In the genomic region with DNA sequence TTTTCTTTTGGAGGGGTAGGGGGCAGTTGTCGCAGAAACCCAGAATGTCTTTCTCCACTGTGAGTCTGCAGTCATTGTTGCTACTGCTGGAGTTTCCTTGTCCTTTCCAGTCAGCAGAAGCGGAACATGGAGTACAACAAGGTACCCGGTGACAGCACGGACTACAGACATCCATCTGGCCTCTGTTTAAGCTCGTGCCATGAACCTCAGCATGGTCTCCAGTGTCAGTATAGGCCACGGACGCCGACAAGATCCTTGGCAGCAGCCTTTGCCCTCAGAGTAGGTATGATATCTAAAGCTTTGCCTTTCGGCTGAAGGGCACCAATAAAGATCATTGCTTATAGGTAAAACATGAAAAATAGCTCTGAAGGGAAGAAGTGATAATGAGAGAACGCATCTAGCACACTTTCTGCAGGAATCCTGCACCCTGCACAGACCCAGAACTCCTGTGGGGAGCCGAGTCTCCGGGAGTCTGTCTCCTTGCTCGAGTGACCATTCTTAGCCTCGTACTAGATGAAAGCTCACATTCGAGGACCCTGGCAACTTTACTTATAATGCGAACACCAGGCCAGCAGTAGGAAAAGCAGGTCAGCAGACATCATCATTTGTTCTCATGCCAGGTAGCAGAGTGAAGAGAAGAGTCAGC, we compare ENCODE assay signal across 15 mouse cellular contexts. TPM values are rescaled to one million over a fixed set of nuclear protein-coding genes. Genes with fewer than 3 reads are reported as not detected.
A peak's percentile ranks its signal among the peaks of the same experiment; 100 is the strongest.
DNase-seq lines count a peak whose midpoint lies in the region; ATAC-seq and TF ChIP-seq lines count a peak whose summit lies in the region.
"Had no signal": no experiment of that assay in that cellular context is flagged by ENCODE, and none has a peak within 500 bp of the region (broad histone marks: within the 10 kb centered on the region; RNA-seq: fewer than 3 reads in every experiment).

No protein-coding gene starts in this region.

- no peak overlapping the region for H3K9ac ChIP-seq in hindbrain, embryonic 13.5 days
- H3K9ac ChIP-seq in midbrain, postnatal 0 days (replicated peaks; ENCODE audit: low read length, poor library complexity, severe bottlenecking) = no peak overlapping the region
- H3K9ac ChIP-seq: heart, embryonic 13.5 days; intestine, embryonic 15.5 days; limb, embryonic 15.5 days; lung, embryonic 15.5 days had no signal

- H3K27me3 ChIP-seq in cerebellum, adult 2 months (ENCODE audit: control insufficient read depth, insufficient read depth, low read length) = no peaks in the 10 kb centered on the region
- H3K27me3 ChIP-seq in embryonic facial prominence, embryonic 10.5 days (replicated peaks; ENCODE audit: low read depth, poor library complexity, severe bottlenecking) = no peaks in the 10 kb centered on the region
- H3K27me3 ChIP-seq in hindbrain, embryonic 13.5 days = no peaks in the 10 kb centered on the region
- no peaks in the 10 kb centered on the region for H3K27me3 ChIP-seq in midbrain, postnatal 0 days (ENCODE audit: insufficient read depth, low read length)
- H3K27me3 ChIP-seq: heart, embryonic 13.5 days; intestine, embryonic 15.5 days; limb, embryonic 15.5 days; lung, embryonic 15.5 days had no signal

- TF ChIP-seq POLR2A in cerebellum, adult 2 months (IDR thresholded peaks at IDR 0.05; ENCODE audit: borderline replicate concordance, insufficient read depth, low read length) = no peak

- no peak overlapping the region for H3K4me3 ChIP-seq in cerebellum, adult 2 months (replicated peaks; ENCODE audit: insufficient read depth, low read depth, low read length)
- H3K4me3 ChIP-seq in embryonic facial prominence, embryonic 10.5 days = no peak overlapping the region
- no peak overlapping the region for H3K4me3 ChIP-seq in hindbrain, embryonic 13.5 days
- H3K4me3 ChIP-seq in midbrain, postnatal 0 days (ENCODE audit: low read depth, low read length) = no peak overlapping the region
- H3K4me3 ChIP-seq: heart, embryonic 13.5 days; intestine, embryonic 15.5 days; limb, embryonic 15.5 days; lung, embryonic 15.5 days had no signal

- peak; percentile 46 for ATAC-seq in hindbrain, embryonic 13.5 days (ENCODE audit: low FRiP score)
- ATAC-seq in midbrain, postnatal 0 days (ENCODE audit: low FRiP score) = peak; percentile 50; the same call in 1 of the 2 replicates
- ATAC-seq in erythroid progenitor cell, adult 5-6 weeks (replicated peaks; ENCODE audit: low FRiP score, poor library complexity, severe bottlenecking) = no peak
- ATAC-seq: intestine, embryonic 15.5 days had no signal

- peaks cover 7% of the 10 kb centered on the region; the same call in 1 of the 2 replicates for H3K4me1 ChIP-seq in cerebellum, adult 2 months (ENCODE audit: control insufficient read depth, insufficient read depth, low read length)
- no peaks in the 10 kb centered on the region for H3K4me1 ChIP-seq in embryonic facial prominence, embryonic 10.5 days
- H3K4me1 ChIP-seq in hindbrain, embryonic 13.5 days (replicated peaks) = peaks cover 8% of the 10 kb centered on the region
- H3K4me1 ChIP-seq in midbrain, postnatal 0 days (ENCODE audit: insufficient read depth, low read length) = no peaks in the 10 kb centered on the region
- H3K4me1 ChIP-seq: intestine, embryonic 15.5 days; limb, embryonic 15.5 days; lung, embryonic 15.5 days had no signal

- H3K9me3 ChIP-seq in embryonic facial prominence, embryonic 10.5 days = no peaks in the 10 kb centered on the region
- H3K9me3 ChIP-seq in hindbrain, embryonic 13.5 days = peaks cover 4% of the 10 kb centered on the region; the same call in 1 of the 2 replicates
- H3K9me3 ChIP-seq in midbrain, postnatal 0 days (ENCODE audit: low read length) = no peaks in the 10 kb centered on the region
- H3K9me3 ChIP-seq: heart, embryonic 13.5 days; intestine, embryonic 15.5 days; limb, embryonic 15.5 days; lung, embryonic 15.5 days had no signal

- H3K36me3 ChIP-seq in embryonic facial prominence, embryonic 10.5 days (replicated peaks) = no peaks in the 10 kb centered on the region
- H3K36me3 ChIP-seq in hindbrain, embryonic 13.5 days = no peaks in the 10 kb centered on the region
- H3K36me3 ChIP-seq in midbrain, postnatal 0 days (ENCODE audit: insufficient read depth, low read length) = no peaks in the 10 kb centered on the region
- H3K36me3 ChIP-seq: heart, embryonic 13.5 days; intestine, embryonic 15.5 days; limb, embryonic 15.5 days; lung, embryonic 15.5 days had no signal

- WGBS in cerebellum, adult 2 months = 21% methylated on average over 16 of the region's 16 CpGs
- 89% methylated on average over 16 of the region's 16 CpGs for WGBS in embryonic facial prominence, embryonic 10.5 days
- WGBS in hindbrain, embryonic 13.5 days = 84% methylated on average over 16 of the region's 16 CpGs
- 73% methylated on average over 16 of the region's 16 CpGs for WGBS in midbrain, postnatal 0 days

- H3K27ac ChIP-seq in cerebellum, adult 2 months (ENCODE audit: insufficient read depth, low read length) = no peak overlapping the region
- peak overlapping the region; percentile 30; the same call in 1 of the 2 replicates for H3K27ac ChIP-seq in embryonic facial prominence, embryonic 10.5 days (replicated peaks)
- H3K27ac ChIP-seq in hindbrain, embryonic 13.5 days = no peak overlapping the region
- H3K27ac ChIP-seq in midbrain, postnatal 0 days (ENCODE audit: low read depth, low read length) = no peak overlapping the region
- H3K27ac ChIP-seq: heart, embryonic 13.5 days; intestine, embryonic 15.5 days; limb, embryonic 15.5 days; lung, embryonic 15.5 days had no signal

- TF ChIP-seq CTCF in cerebellum, adult 2 months (IDR thresholded peaks at IDR 0.05; ENCODE audit: borderline replicate concordance, insufficient read depth, low read depth, low read length) = no peak
- no peak for TF ChIP-seq CTCF in midbrain, postnatal 0 days (IDR thresholded peaks at IDR 0.05)

- peak; percentile 46 to 52 for DNase-seq in cerebellum, adult 2 months
- DNase-seq in embryonic facial prominence, embryonic 10.5 days (ENCODE audit: low spot score) = no peak
- no peak for DNase-seq in midbrain, postnatal 0 days (ENCODE audit: low spot score)
- DNase-seq in layer of hippocampus, adult 9-11 months = no peak
- DNase-seq in layer of hippocampus, postnatal 36 days = no peak
- DNase-seq in c-Kit-positive CD71-positive TER-119-positive erythroid progenitor cells, embryonic 14.5 days (ENCODE audit: low spot score) = no peak
- DNase-seq: adrenal gland, postnatal 10 days; kidney, postnatal 36 days had no signal

- no peak overlapping the region for H3K4me2 ChIP-seq in hindbrain, embryonic 13.5 days
- H3K4me2 ChIP-seq in midbrain, postnatal 0 days (ENCODE audit: low read depth, low read length, poor library complexity, severe bottlenecking) = no peak overlapping the region
- H3K4me2 ChIP-seq: heart, embryonic 13.5 days; intestine, embryonic 15.5 days; limb, embryonic 15.5 days; lung, embryonic 15.5 days had no signal

RNA-seq across cellular contexts. Expression of a gene that starts 42.5 kb away (rescaled TPM):
- 38.2 and 39.8 TPM in 2 replicates for polyA plus RNA-seq in cerebellum, adult 2 months (2012; rRNA removed)
- polyA plus RNA-seq in embryonic facial prominence, embryonic 10.5 days (2016; fragmentation: Nextera tagmentation; extraction: Ambion mirVana) = 10.0 and 10.4 TPM in 2 replicates
- 22.6 and 23.9 TPM in 2 replicates for polyA plus RNA-seq in hindbrain, embryonic 13.5 days (2015; fragmentation: Nextera tagmentation; extraction: Ambion mirVana)
- total RNA-seq in midbrain, postnatal 0 days (2014; rRNA removed) = 31.3 and 31.8 TPM in 2 replicates
- 17.8 and 20.1 TPM in 2 replicates for polyA plus RNA-seq in midbrain, postnatal 0 days (2015; fragmentation: Nextera tagmentation; extraction: Ambion mirVana)
- total RNA-seq in erythroid progenitor cell, adult 5-6 weeks (2015; ENCODE audit: low replicate concordance) = 27.2 and 28.5 TPM in 2 replicates
- total RNA-seq in erythroid progenitor cell, adult 5-6 weeks (2017; ENCODE audit: low replicate concordance) = 29.4 and 32.6 TPM in 2 replicates
- total RNA-seq in layer of hippocampus, postnatal 36 days (2021) = 10 to 100 TPM; 49.7 to 54.0 TPM

RNA-seq across cellular contexts. Expression of a gene that starts 51.9 kb away (rescaled TPM):
- not detected in 2 replicates for polyA plus RNA-seq in cerebellum, adult 2 months (2012; rRNA removed)
- not detected in 2 replicates for polyA plus RNA-seq in embryonic facial prominence, embryonic 10.5 days (2016; fragmentation: Nextera tagmentation; extraction: Ambion mirVana)
- polyA plus RNA-seq in hindbrain, embryonic 13.5 days (2015; fragmentation: Nextera tagmentation; extraction: Ambion mirVana) = not detected in 2 replicates
- not detected in 2 replicates for total RNA-seq in midbrain, postnatal 0 days (2014; rRNA removed)
- not detected in 2 replicates for polyA plus RNA-seq in midbrain, postnatal 0 days (2015; fragmentation: Nextera tagmentation; extraction: Ambion mirVana)
- total RNA-seq in erythroid progenitor cell, adult 5-6 weeks (2015; ENCODE audit: low replicate concordance) = not detected in 2 replicates
- total RNA-seq in erythroid progenitor cell, adult 5-6 weeks (2017; ENCODE audit: low replicate concordance) = not detected in 2 replicates
- total RNA-seq in layer of hippocampus, postnatal 36 days (2021) = not detected
- total RNA-seq: adrenal gland, postnatal 10 days; left cerebral cortex, adult 18-20 months had no signal
- polyA plus RNA-seq: heart, embryonic 13.5 days; limb, embryonic 15.5 days had no signal

Comparison
In these comparisons a context has a peak if more than half of its experiments do, and no peak if none do; other contexts are left out.
1. DNase-seq: peak in cerebellum, adult 2 months (2 of 2); none in embryonic facial prominence, embryonic 10.5 days (single experiment), midbrain, postnatal 0 days (single experiment), layer of hippocampus, adult 9-11 months (single experiment), layer of hippocampus, postnatal 36 days (0 of 2) and c-Kit-positive CD71-positive TER-119-positive erythroid progenitor cells, embryonic 14.5 days (single experiment).